Mouse (Mus musculus): ENCODE data around the gene Bicc1. TPM values are rescaled to one million over a fixed set of nuclear protein-coding genes. Genes with fewer than 3 reads are reported as not detected.

The Bicc1 gene
- polyA plus RNA-seq, 1 experiment = 3.2 TPM

GRCm38 (mm10) chr10:71019836-71020235, 139.7 kb downstream of the Bicc1 start:
- Histone ChIP-seq H3K27me3 (ENCODE audit: control insufficient read depth, insufficient read depth, low read length) (no peaks in the 10 kb centered on the region), H3K27ac (ENCODE audit: control insufficient read depth, insufficient read depth, low read length) (no peak overlapping the region), H3K36me3 (ENCODE audit: control insufficient read depth, insufficient read depth, low read length) (no peaks in the 10 kb centered on the region), H3K4me1 (replicated peaks; ENCODE audit: control insufficient read depth, insufficient read depth, low read length) (no peaks in the 10 kb centered on the region), H3K4me3 (ENCODE audit: control insufficient read depth, insufficient read depth, low read length) (no peak overlapping the region)
- no peak for DNase-seq
- TF ChIP-seq POLR2A (IDR thresholded peaks at IDR 0.05; ENCODE audit: control insufficient read depth, extremely low read depth, insufficient read depth, low read length, poor library complexity) (no peak), CTCF (IDR thresholded peaks at IDR 0.05; ENCODE audit: borderline replicate concordance, control insufficient read depth, extremely low read depth, insufficient read depth, low read length, poor library complexity) (no peak)
- WGBS = 96% methylated on average over 6 of the region's 6 CpGs

GRCm38 (mm10) chr10:71009771-71010496, 149.6 kb downstream of the Bicc1 start:
- no peaks in the 10 kb centered on the region for H3K36me3 ChIP-seq (ENCODE audit: control insufficient read depth, insufficient read depth, low read length)

DNA sequence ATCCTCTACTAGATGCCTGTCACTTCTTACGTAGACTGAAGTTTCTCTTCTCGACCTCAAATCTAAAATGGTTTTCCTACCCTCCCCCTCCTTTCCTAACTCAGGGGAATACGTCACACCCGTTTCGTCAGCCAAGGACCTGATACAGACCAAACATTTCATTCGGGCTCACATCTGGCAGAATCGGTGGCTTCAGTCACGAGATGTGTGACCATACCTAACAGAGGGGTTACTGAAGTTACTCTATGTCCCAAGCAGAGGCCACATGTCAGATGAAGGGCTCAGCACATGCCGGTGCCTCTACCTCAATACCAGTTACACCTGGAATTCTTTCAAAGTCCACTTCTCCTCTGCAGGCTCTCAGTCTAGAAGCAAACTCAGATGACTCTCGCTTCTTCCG, 150.8 kb downstream of the Bicc1 start:
- DNase-seq = no peak
- Histone ChIP-seq H3K36me3 (ENCODE audit: control insufficient read depth, insufficient read depth, low read length) (no peaks in the 10 kb centered on the region), H3K27ac (ENCODE audit: control insufficient read depth, insufficient read depth, low read length) (no peak overlapping the region), H3K4me1 (replicated peaks; ENCODE audit: control insufficient read depth, insufficient read depth, low read length) (no peaks in the 10 kb centered on the region), H3K27me3 (ENCODE audit: control insufficient read depth, insufficient read depth, low read length) (no peaks in the 10 kb centered on the region), H3K4me3 (ENCODE audit: control insufficient read depth, insufficient read depth, low read length) (no peak overlapping the region)
- WGBS = 93% methylated on average over 11 of the region's 11 CpGs
- TF ChIP-seq CTCF (IDR thresholded peaks at IDR 0.05; ENCODE audit: borderline replicate concordance, control insufficient read depth, extremely low read depth, insufficient read depth, low read length, poor library complexity) = no peak
- TF ChIP-seq POLR2A (IDR thresholded peaks at IDR 0.05; ENCODE audit: control insufficient read depth, extremely low read depth, insufficient read depth, low read length, poor library complexity) = no peak

More at GRCm38 (mm10) chr10:71009771-71010496, 149.6 kb downstream of the Bicc1 start:
- Histone ChIP-seq H3K27me3 (ENCODE audit: control insufficient read depth, insufficient read depth, low read length) (no peaks in the 10 kb centered on the region), H3K4me3 (ENCODE audit: control insufficient read depth, insufficient read depth, low read length) (no peak overlapping the region), H3K27ac (ENCODE audit: control insufficient read depth, insufficient read depth, low read length) (no peak overlapping the region), H3K4me1 (replicated peaks; ENCODE audit: control insufficient read depth, insufficient read depth, low read length) (no peaks in the 10 kb centered on the region)
- DNase-seq = no peak
- no peak for TF ChIP-seq CTCF (IDR thresholded peaks at IDR 0.05; ENCODE audit: borderline replicate concordance, control insufficient read depth, extremely low read depth, insufficient read depth, low read length, poor library complexity)
- no peak for TF ChIP-seq POLR2A (IDR thresholded peaks at IDR 0.05; ENCODE audit: control insufficient read depth, extremely low read depth, insufficient read depth, low read length, poor library complexity)
- WGBS = 94% methylated on average over 19 of the region's 19 CpGs

DNA sequence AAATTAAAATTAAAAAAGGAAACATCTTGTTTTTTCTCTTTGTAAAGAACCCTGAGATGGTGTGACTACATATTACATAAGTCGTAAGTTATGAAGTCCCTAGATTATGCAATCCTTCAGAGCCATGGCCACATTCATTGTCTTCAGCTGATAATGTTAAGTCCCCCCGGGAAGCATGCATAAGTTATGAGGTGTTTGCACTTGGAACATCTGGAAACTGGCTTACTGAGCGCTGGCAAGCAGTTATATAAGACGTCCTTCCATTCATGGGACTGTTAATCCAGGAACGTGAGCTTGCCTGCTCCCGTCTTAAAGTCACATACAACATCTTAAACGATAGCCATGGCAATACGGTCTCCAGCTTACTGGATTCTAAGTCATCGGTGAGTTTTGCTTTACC, 151.5 kb downstream of the Bicc1 start:
- no peak overlapping the region for H3K27ac ChIP-seq (ENCODE audit: control insufficient read depth, insufficient read depth, low read length)
- H3K27me3 ChIP-seq (ENCODE audit: control insufficient read depth, insufficient read depth, low read length) = no peaks in the 10 kb centered on the region
- no peak overlapping the region for H3K4me3 ChIP-seq (ENCODE audit: control insufficient read depth, insufficient read depth, low read length)
- 91% methylated on average over 9 of the region's 9 CpGs for WGBS
- no peak for DNase-seq
- H3K36me3 ChIP-seq (ENCODE audit: control insufficient read depth, insufficient read depth, low read length) = no peaks in the 10 kb centered on the region
- TF ChIP-seq POLR2A (IDR thresholded peaks at IDR 0.05; ENCODE audit: control insufficient read depth, extremely low read depth, insufficient read depth, low read length, poor library complexity) = no peak
- TF ChIP-seq CTCF (IDR thresholded peaks at IDR 0.05; ENCODE audit: borderline replicate concordance, control insufficient read depth, extremely low read depth, insufficient read depth, low read length, poor library complexity) = no peak
- no peaks in the 10 kb centered on the region for H3K4me1 ChIP-seq (replicated peaks; ENCODE audit: control insufficient read depth, insufficient read depth, low read length)

- no peaks in the 10 kb centered on the region for H3K27me3 ChIP-seq (ENCODE audit: control insufficient read depth, insufficient read depth, low read length)
- H3K4me1 ChIP-seq (replicated peaks; ENCODE audit: control insufficient read depth, insufficient read depth, low read length) = no peaks in the 10 kb centered on the region
- no peak for DNase-seq
- H3K36me3 ChIP-seq (ENCODE audit: control insufficient read depth, insufficient read depth, low read length) = no peaks in the 10 kb centered on the region
- H3K4me3 ChIP-seq (ENCODE audit: control insufficient read depth, insufficient read depth, low read length) = no peak overlapping the region
- no peak for TF ChIP-seq CTCF (IDR thresholded peaks at IDR 0.05; ENCODE audit: borderline replicate concordance, control insufficient read depth, extremely low read depth, insufficient read depth, low read length, poor library complexity)
- no peak for TF ChIP-seq POLR2A (IDR thresholded peaks at IDR 0.05; ENCODE audit: control insufficient read depth, extremely low read depth, insufficient read depth, low read length, poor library complexity)
- no peak overlapping the region for H3K27ac ChIP-seq (ENCODE audit: control insufficient read depth, insufficient read depth, low read length)
- WGBS = 91% methylated on average over 5 of the region's 5 CpGs
Observed at GRCm38 (mm10) chr10:71007516-71007915, 152.0 kb downstream of the Bicc1 start.

DNA sequence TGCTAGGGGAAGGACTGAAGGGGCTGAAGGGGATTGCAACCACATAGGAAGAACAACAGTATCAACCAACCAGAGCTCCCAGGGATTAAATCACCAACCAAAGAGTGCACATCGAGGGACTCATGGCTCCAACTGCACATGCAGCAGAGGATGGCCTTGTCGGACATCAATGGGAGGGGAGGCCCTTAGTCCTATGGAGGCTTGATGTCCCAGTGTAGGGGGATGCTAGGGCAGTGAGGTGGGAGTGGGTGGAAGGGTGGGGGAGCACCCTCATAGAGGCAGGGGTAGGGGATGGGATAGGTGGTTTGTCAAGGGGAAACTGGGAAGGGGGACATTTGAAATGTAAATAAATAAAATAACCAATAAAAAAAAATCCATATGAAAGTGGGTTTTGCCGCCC, 152.5 kb downstream of the Bicc1 start:
- TF ChIP-seq POLR2A (IDR thresholded peaks at IDR 0.05; ENCODE audit: control insufficient read depth, extremely low read depth, insufficient read depth, low read length, poor library complexity) (no peak), CTCF (IDR thresholded peaks at IDR 0.05; ENCODE audit: borderline replicate concordance, control insufficient read depth, extremely low read depth, insufficient read depth, low read length, poor library complexity) (no peak)
- WGBS = 95% methylated on average over 3 of the region's 3 CpGs
- Histone ChIP-seq H3K4me1 (replicated peaks; ENCODE audit: control insufficient read depth, insufficient read depth, low read length) (no peaks in the 10 kb centered on the region), H3K36me3 (ENCODE audit: control insufficient read depth, insufficient read depth, low read length) (no peaks in the 10 kb centered on the region), H3K27ac (ENCODE audit: control insufficient read depth, insufficient read depth, low read length) (no peak overlapping the region), H3K4me3 (ENCODE audit: control insufficient read depth, insufficient read depth, low read length) (no peak overlapping the region), H3K27me3 (ENCODE audit: control insufficient read depth, insufficient read depth, low read length) (no peaks in the 10 kb centered on the region)
- DNase-seq = no peak
